Mouse (Mus musculus) bone marrow, adult 2 months (tissue): Measurements from ENCODE around the gene Srsf12.

ENCODE experiments used
- CTCF ChIP-seq: fragments of 200-500 bp; IDR thresholded peaks from 2 replicates; pipeline ENCODE4 v1.5.1; 2011; ENCODE audit warnings: low read length, control low read depth; ENCODE audit not compliant: control insufficient read depth, insufficient read depth
- POLR2A ChIP-seq: fragments of 200-500 bp; IDR thresholded peaks from 2 replicates; pipeline ENCODE4 v1.6.1; 2011; ENCODE audit warnings: low read depth, mild to moderate bottlenecking, control low read depth, low read length, borderline replicate concordance; ENCODE audit not compliant: control insufficient read depth

DNA sequence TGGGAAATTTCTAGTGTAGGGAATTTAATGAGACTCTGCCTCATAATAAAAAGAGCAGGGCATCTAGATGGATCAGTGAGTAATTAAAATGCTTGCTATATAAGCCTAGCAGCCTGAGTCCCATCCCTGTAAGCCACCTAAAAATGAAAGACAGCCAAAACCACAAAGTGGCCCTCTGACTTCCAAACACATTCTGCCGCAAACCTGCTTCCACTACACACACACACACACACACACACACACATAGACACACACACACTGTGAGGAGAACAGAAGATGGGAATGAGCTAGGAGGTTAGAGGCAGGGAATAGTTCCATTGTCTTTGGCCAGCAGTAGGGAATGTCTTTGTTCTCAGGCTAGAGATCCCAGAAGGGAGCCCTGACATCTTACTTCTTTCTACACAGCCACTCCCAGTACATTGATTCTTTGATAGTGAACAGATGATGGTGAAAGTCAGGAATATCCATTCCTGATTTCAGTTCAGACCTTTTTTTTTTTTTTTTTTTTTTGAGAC lies 41.0 kb downstream of the Srsf12 start:
- TF ChIP-seq POLR2A (no peak), CTCF (no peak)
